Mouse (Mus musculus): ENCODE measurements around the gene Hspb11. TPM values are rescaled to one million over a fixed set of nuclear protein-coding genes. Genes with fewer than 3 reads are reported as not detected.

The Hspb11 gene
- polyA plus RNA-seq, 1 experiment from 2014 or later: 40.6 TPM

- WGBS: 73% methylated on average over 3 of the region's 3 CpGs
- ATAC-seq (ENCODE audit: insufficient number of reproducible peaks, insufficient read depth, low FRiP score, low read depth): no peak
- H3K9me3 ChIP-seq (ENCODE audit: control insufficient read depth, low read length): no peaks in the 10 kb centered on the region
- H3K4me3 ChIP-seq (ENCODE audit: control insufficient read depth in 1 of 2, insufficient read depth in 1 of 2, low read depth in 1 of 2, low read length in 2 of 2): no peak overlapping the region
- H3K27ac ChIP-seq (replicated peaks in 1 of 2; ENCODE audit: control insufficient read depth in 1 of 2, insufficient read depth in 1 of 2, low read depth in 2 of 2, low read length in 2 of 2): no peak overlapping the region
- H3K4me2 ChIP-seq (ENCODE audit: low read length): no peak overlapping the region
- no peaks in the 10 kb centered on the region for H3K4me1 ChIP-seq (ENCODE audit: control insufficient read depth in 2 of 2, insufficient read depth in 2 of 2, low read length in 2 of 2)
- H3K9ac ChIP-seq (ENCODE audit: low read length): no peak overlapping the region
- no peaks in the 10 kb centered on the region for H3K27me3 ChIP-seq (ENCODE audit: control insufficient read depth, insufficient read depth, low read length)
- no peaks in the 10 kb centered on the region for H3K36me3 ChIP-seq (ENCODE audit: control insufficient read depth, insufficient read depth, low read length)
Observed at GRCm38 (mm10) chr4:107285446-107286200, 32.2 kb downstream of the Hspb11 start.

GRCm38 (mm10) chr4:107286386-107286785 is 33.0 kb downstream of the Hspb11 start:
- WGBS: 93% methylated on average over 8 of the region's 8 CpGs
- no peaks in the 10 kb centered on the region for H3K4me1 ChIP-seq (ENCODE audit: control insufficient read depth in 2 of 2, insufficient read depth in 2 of 2, low read length in 2 of 2)
- no peak for ATAC-seq (ENCODE audit: insufficient number of reproducible peaks, insufficient read depth, low FRiP score, low read depth)
- no peak overlapping the region for H3K4me3 ChIP-seq (ENCODE audit: control insufficient read depth in 1 of 2, insufficient read depth in 1 of 2, low read depth in 1 of 2, low read length in 2 of 2)
- no peaks in the 10 kb centered on the region for H3K9me3 ChIP-seq (ENCODE audit: control insufficient read depth, low read length)
- H3K36me3 ChIP-seq (ENCODE audit: control insufficient read depth, insufficient read depth, low read length): no peaks in the 10 kb centered on the region
- H3K27ac ChIP-seq (replicated peaks in 1 of 2; ENCODE audit: control insufficient read depth in 1 of 2, insufficient read depth in 1 of 2, low read depth in 2 of 2, low read length in 2 of 2): no peak overlapping the region
- no peak overlapping the region for H3K4me2 ChIP-seq (ENCODE audit: low read length)
- H3K9ac ChIP-seq (ENCODE audit: low read length): no peak overlapping the region
- no peaks in the 10 kb centered on the region for H3K27me3 ChIP-seq (ENCODE audit: control insufficient read depth, insufficient read depth, low read length)

- H3K4me3 ChIP-seq (ENCODE audit: control insufficient read depth in 1 of 2, insufficient read depth in 1 of 2, low read depth in 1 of 2, low read length in 2 of 2): no peak overlapping the region
- H3K36me3 ChIP-seq (ENCODE audit: control insufficient read depth, insufficient read depth, low read length): no peaks in the 10 kb centered on the region
- H3K4me1 ChIP-seq (ENCODE audit: control insufficient read depth in 2 of 2, insufficient read depth in 2 of 2, low read length in 2 of 2): no peaks in the 10 kb centered on the region
- no peak for ATAC-seq (ENCODE audit: insufficient number of reproducible peaks, insufficient read depth, low FRiP score, low read depth)
- no peak overlapping the region for H3K4me2 ChIP-seq (ENCODE audit: low read length)
- WGBS: 81% methylated on average over 2 of the region's 2 CpGs
- H3K27me3 ChIP-seq (ENCODE audit: control insufficient read depth, insufficient read depth, low read length): no peaks in the 10 kb centered on the region
- H3K27ac ChIP-seq (replicated peaks in 1 of 2; ENCODE audit: control insufficient read depth in 1 of 2, insufficient read depth in 1 of 2, low read depth in 2 of 2, low read length in 2 of 2): no peak overlapping the region
- no peaks in the 10 kb centered on the region for H3K9me3 ChIP-seq (ENCODE audit: control insufficient read depth, low read length)
- no peak overlapping the region for H3K9ac ChIP-seq (ENCODE audit: low read length)
Observed at GRCm38 (mm10) chr4:107287517-107287916, 34.1 kb downstream of the Hspb11 start.

DNA sequence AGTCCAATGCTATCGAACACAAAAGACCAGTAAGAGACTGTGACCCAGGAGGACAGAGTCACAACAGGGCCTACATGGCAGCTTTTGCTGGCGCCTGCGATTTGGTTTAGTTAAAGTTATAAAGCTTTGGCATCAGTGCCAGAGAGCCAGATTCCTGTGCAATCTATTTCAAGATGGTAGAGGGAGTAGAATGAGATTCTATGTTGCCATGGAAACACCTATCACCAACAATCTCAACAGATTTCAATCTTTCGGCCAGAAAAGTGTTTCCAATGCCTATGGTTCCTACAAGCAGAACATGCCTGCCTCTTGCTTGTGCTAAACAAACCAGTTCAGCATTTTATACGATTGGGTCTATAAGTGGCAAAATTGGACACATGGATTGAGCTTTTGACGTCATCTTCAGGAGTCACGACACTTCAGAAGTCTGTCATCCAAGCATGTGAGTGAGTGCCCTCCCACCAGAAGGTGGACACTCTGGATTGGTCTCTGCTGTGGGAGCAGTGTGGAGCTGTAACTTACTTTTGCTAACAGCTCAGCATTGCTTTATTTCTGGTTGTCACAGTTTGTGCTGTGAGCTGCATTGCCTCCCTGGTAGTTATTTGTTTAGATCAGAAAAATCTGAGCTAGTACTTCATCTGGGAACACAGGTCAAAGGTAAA is 38.3 kb downstream of the Hspb11 start:
- Histone ChIP-seq H3K4me2 (ENCODE audit: low read length) (no peak overlapping the region), H3K4me1 (ENCODE audit: control insufficient read depth in 2 of 2, insufficient read depth in 2 of 2, low read length in 2 of 2) (no peaks in the 10 kb centered on the region), H3K4me3 (ENCODE audit: control insufficient read depth in 1 of 2, insufficient read depth in 1 of 2, low read depth in 1 of 2, low read length in 2 of 2) (no peak overlapping the region), H3K9ac (ENCODE audit: low read length) (no peak overlapping the region; the same call in 1 of the 2 replicates), H3K9me3 (ENCODE audit: control insufficient read depth, low read length) (no peaks in the 10 kb centered on the region), H3K36me3 (ENCODE audit: control insufficient read depth, insufficient read depth, low read length) (no peaks in the 10 kb centered on the region), H3K27ac (replicated peaks in 1 of 2; ENCODE audit: control insufficient read depth in 1 of 2, insufficient read depth in 1 of 2, low read depth in 2 of 2, low read length in 2 of 2) (no peak overlapping the region), H3K27me3 (ENCODE audit: control insufficient read depth, insufficient read depth, low read length) (no peaks in the 10 kb centered on the region)
- no peak for ATAC-seq (ENCODE audit: insufficient number of reproducible peaks, insufficient read depth, low FRiP score, low read depth)
- WGBS: 81% methylated on average over 7 of the region's 7 CpGs

DNA sequence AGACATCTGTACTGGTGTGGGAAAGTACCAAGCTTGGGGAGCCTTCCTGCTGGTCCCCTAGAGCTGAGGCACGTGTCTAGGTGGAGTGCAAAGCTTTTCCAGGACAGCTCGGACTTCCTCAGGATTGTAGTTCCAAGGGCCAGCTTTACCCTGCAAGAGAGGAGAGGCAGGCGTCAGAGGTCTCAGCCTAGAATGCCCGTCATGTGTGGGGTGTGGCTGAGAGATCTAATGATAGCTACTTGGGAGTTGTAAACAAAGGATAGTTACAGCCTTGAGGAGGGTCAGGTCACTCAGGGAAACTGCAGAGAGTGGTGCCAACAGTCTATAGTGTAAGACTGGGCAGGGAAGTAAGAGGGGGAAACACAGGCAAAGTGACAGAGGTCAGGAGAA is 38.9 kb downstream of the Hspb11 start:
- H3K36me3 ChIP-seq (ENCODE audit: control insufficient read depth, insufficient read depth, low read length): no peaks in the 10 kb centered on the region
- H3K4me3 ChIP-seq (ENCODE audit: control insufficient read depth in 1 of 2, insufficient read depth in 1 of 2, low read depth in 1 of 2, low read length in 2 of 2): no peak overlapping the region
- H3K4me2 ChIP-seq (ENCODE audit: low read length): no peak overlapping the region
- ATAC-seq (ENCODE audit: insufficient number of reproducible peaks, insufficient read depth, low FRiP score, low read depth): no peak
- no peaks in the 10 kb centered on the region for H3K4me1 ChIP-seq (ENCODE audit: control insufficient read depth in 2 of 2, insufficient read depth in 2 of 2, low read length in 2 of 2)
- no peaks in the 10 kb centered on the region for H3K27me3 ChIP-seq (ENCODE audit: control insufficient read depth, insufficient read depth, low read length)
- no peaks in the 10 kb centered on the region for H3K9me3 ChIP-seq (ENCODE audit: control insufficient read depth, low read length)
- no peak overlapping the region for H3K27ac ChIP-seq (replicated peaks in 1 of 2; ENCODE audit: control insufficient read depth in 1 of 2, insufficient read depth in 1 of 2, low read depth in 2 of 2, low read length in 2 of 2)
- no peak overlapping the region; the same call in 1 of the 2 replicates for H3K9ac ChIP-seq (ENCODE audit: low read length)
- WGBS: 34% methylated on average over 4 of the region's 4 CpGs

GRCm38 (mm10) chr4:107298071-107298606 is 44.7 kb downstream of the Hspb11 start:
- Histone ChIP-seq H3K4me2 (ENCODE audit: low read length) (no peak overlapping the region), H3K9ac (ENCODE audit: low read length) (no peak overlapping the region), H3K27me3 (ENCODE audit: control insufficient read depth, insufficient read depth, low read length) (no peaks in the 10 kb centered on the region), H3K36me3 (ENCODE audit: control insufficient read depth, insufficient read depth, low read length) (no peaks in the 10 kb centered on the region), H3K4me3 (ENCODE audit: control insufficient read depth in 1 of 2, insufficient read depth in 1 of 2, low read depth in 1 of 2, low read length in 2 of 2) (no peak overlapping the region), H3K27ac (replicated peaks in 1 of 2; ENCODE audit: control insufficient read depth in 1 of 2, insufficient read depth in 1 of 2, low read depth in 2 of 2, low read length in 2 of 2) (no peak overlapping the region), H3K4me1 (ENCODE audit: control insufficient read depth in 2 of 2, insufficient read depth in 2 of 2, low read length in 2 of 2) (no peaks in the 10 kb centered on the region), H3K9me3 (ENCODE audit: control insufficient read depth, low read length) (no peaks in the 10 kb centered on the region)
- WGBS: 74% methylated on average over 8 of the region's 8 CpGs
- ATAC-seq (ENCODE audit: insufficient number of reproducible peaks, insufficient read depth, low FRiP score, low read depth): no peak

- H3K4me3 ChIP-seq (ENCODE audit: control insufficient read depth in 1 of 2, insufficient read depth in 1 of 2, low read depth in 1 of 2, low read length in 2 of 2): no peak overlapping the region
- WGBS: 80% methylated on average over 7 of the region's 7 CpGs
- H3K9me3 ChIP-seq (ENCODE audit: control insufficient read depth, low read length): no peaks in the 10 kb centered on the region
- H3K4me1 ChIP-seq (ENCODE audit: control insufficient read depth in 2 of 2, insufficient read depth in 2 of 2, low read length in 2 of 2): no peaks in the 10 kb centered on the region
- H3K4me2 ChIP-seq (ENCODE audit: low read length): no peak overlapping the region
- H3K9ac ChIP-seq (ENCODE audit: low read length): no peak overlapping the region
- H3K27me3 ChIP-seq (ENCODE audit: control insufficient read depth, insufficient read depth, low read length): 0 out of 2 replicates have a peak, but pooled peaks cover 3% of the 10 kb centered on the region
- H3K27ac ChIP-seq (replicated peaks in 1 of 2; ENCODE audit: control insufficient read depth in 1 of 2, insufficient read depth in 1 of 2, low read depth in 2 of 2, low read length in 2 of 2): no peak overlapping the region
- ATAC-seq (ENCODE audit: insufficient number of reproducible peaks, insufficient read depth, low FRiP score, low read depth): no peak
- no peaks in the 10 kb centered on the region for H3K36me3 ChIP-seq (ENCODE audit: control insufficient read depth, insufficient read depth, low read length)
Observed at GRCm38 (mm10) chr4:107299779-107300340, 46.5 kb downstream of the Hspb11 start.

Measured in heart, embryonic 14.5 days (tissue).